Mouse (Mus musculus) layer of hippocampus, adult 18-20 months (tissue): Measurements from ENCODE around the gene Vipr2. TPM values are rescaled to one million over a fixed set of nuclear protein-coding genes. Genes with fewer than 3 reads are reported as not detected.

Source experiments
- DNase-seq, 2 experiments: peaks; one replicate each; pipeline ENCODE4 v3.0.0; 2022; ENCODE audit warnings: low spot score in 2 of 2
- total RNA-seq, 2 experiments: library from RNA; stranded (reverse); gene quantifications; 2 replicates each; pipeline ENCODE4 v1.2.3; 2021

Gene Vipr2
- total RNA-seq, 2 experiments from 2014 or later: 0.46 to 0.99 TPM

DNA sequence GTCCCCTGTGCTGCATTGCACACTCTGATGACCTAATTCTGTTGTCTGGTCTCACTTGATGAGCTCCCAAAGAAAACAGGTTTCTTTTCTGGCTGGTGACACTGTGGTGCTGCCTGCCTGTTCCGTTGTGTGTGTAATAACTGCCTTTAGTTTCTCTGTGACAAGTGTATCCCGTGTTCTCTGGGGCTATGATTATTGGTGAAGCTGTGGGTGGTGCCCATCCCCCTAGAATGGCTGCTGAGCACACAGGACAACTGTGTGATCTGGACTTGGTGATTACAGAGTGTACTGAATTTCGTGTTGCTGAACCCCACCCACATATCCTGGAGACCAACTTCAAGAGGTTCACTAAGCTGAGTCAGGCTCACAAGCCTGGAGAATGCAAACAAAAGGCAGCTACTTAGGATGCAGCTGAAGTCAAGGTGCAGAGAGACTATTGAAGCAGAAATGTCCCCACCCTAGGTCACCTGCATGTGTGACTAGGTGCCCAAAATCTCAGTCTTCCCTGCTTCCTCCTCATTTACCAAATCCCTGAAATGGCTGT, 18.9 kb downstream of the Vipr2 start:
- peak in 1 of 2 experiments; percentile 3 for DNase-seq

GRCm38 (mm10) chr12:116097166-116097565, 19.6 kb downstream of the Vipr2 start:
- DNase-seq: no peak

- no peak for DNase-seq
These were observed 24.4 kb downstream of the Vipr2 start for GRCm38 (mm10) chr12:116101945-116102344.

DNA sequence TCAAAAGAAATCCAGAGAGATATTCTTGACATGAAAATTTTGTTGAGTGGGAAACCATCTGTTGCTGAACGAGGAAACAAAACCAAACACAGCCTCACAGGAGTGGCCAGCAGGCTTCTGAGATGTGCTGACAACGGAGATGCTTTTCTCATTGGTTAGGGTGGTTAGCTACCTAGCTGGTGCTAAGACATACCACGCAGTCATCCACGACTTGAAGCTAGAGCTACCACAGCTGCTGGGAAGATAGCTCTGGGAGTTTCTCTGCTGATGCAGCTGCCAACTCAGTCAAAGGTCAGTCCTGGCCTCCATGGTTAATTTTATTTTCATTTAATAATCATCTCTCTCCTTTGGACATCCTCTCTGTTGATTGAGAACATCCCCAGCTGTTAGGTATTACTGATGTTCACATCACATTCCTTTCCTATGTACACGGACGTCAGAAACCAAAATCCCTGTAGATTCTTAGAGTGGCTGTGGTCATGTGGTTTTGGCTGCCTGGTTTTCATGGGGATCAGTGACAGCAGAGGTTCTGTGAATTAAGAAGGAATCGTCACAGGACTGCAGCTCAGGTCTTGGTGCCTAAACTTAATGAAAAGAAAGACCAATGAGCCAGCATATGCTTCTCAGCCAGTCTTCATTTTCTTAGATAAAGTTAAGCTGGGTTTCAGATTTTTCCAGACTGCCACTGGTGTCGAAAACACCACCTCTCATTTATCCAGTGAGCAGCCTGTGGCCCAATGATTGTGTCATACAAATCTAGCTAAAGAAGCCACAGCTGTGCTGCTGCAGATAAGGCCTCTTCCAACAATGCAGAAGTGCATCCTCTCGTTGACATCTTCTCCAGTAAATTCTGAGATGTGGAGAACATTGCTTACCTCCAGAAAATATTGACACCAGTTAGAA, 32.2 kb downstream of the Vipr2 start:
- DNase-seq: no peak

DNA sequence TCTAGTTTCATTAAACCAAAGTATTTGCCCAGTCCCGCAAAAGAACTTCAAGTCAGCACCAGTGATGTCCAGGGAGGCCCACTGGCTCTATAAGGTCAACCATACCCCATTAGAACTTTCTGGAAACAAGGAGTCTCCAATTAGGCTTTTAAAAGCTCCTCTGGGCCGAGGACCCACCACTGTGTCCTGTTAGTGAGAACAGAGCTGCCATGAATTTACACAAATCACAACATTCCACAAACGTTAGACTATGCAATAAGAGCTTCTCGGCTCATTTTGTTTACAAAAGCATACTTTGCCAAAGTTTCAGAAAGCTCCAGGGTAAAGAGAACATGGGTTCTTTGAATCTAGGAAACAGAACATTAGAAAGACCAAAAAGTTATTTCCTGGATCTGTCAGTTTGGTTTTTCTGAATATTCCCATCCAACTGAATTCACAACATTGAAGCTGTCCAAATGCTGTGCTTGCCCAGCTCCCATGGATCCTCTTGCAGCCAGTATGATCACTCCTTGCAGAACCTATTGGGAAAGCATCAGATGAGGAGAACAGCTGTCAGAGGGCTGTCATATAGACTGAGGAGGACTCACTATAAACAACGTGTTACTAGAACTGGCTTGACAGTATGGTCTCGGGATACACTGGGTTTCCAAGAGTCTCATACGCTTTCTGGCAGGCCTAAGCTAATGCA, 33.6 kb downstream of the Vipr2 start:
- no peak for DNase-seq

- DNase-seq: no peak
These were observed 38.3 kb downstream of the Vipr2 start for GRCm38 (mm10) chr12:116115781-116116180.

DNA sequence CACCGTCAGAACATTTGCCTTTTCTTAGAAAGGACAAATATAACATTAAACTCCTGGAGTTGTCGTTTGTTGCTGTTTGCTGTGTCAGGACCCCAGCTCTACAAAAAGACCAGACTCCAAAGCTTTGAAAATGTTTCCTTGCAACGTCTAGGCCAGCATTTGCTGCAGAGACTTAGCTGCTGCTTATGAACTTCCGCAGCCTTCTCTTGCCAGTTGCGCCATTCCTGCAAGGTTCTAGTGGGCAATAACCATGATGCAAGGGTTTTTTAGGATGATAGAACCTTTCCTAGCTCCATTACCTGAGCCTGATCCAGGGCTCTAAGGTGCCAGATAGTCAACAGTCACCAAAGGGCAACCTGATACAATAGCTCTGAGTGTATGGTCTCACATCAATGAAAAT, 38.9 kb downstream of the Vipr2 start:
- no peak for DNase-seq

GRCm38 (mm10) chr12:116117352-116117929, 39.9 kb downstream of the Vipr2 start:
- no peak for DNase-seq

GRCm38 (mm10) chr12:116119001-116119400, 41.5 kb downstream of the Vipr2 start:
- no peak for DNase-seq

- DNase-seq: no peak
These were observed 46.3 kb downstream of the Vipr2 start for GRCm38 (mm10) chr12:116123786-116124185.

DNA sequence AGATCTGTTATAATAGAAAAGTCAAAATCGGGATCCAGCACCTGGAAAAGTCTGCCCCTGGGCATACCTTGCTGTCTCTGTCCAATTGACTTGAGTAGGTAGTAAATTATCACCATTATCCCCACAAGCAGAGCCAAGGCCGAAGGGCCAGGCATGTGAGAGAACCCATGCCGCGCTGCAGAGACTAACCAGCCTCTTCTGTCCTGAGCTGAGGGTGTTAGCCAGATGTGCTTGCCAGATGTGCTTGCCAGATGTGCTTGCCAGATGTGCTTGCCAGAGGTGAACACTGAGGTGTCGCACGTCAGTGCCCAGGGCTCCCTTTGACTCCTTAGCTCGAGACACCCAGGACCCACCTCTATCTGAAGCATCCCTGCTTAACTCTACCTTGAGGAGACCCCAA, 53.4 kb downstream of the Vipr2 start:
- DNase-seq: no peak

- no peak for DNase-seq
These were observed 55.4 kb downstream of the Vipr2 start for GRCm38 (mm10) chr12:116132909-116133308.

- DNase-seq: peak; percentile 11 to 53
These were observed 58.4 kb downstream of the Vipr2 start for GRCm38 (mm10) chr12:116135906-116136305.

GRCm38 (mm10) chr12:116138322-116139205, 61.0 kb downstream of the Vipr2 start:
- no peak for DNase-seq

- no peak for DNase-seq
These were observed 63.1 kb downstream of the Vipr2 start for GRCm38 (mm10) chr12:116140605-116141004.

GRCm38 (mm10) chr12:116141816-116142215, 64.3 kb downstream of the Vipr2 start:
- no peak for DNase-seq

DNA sequence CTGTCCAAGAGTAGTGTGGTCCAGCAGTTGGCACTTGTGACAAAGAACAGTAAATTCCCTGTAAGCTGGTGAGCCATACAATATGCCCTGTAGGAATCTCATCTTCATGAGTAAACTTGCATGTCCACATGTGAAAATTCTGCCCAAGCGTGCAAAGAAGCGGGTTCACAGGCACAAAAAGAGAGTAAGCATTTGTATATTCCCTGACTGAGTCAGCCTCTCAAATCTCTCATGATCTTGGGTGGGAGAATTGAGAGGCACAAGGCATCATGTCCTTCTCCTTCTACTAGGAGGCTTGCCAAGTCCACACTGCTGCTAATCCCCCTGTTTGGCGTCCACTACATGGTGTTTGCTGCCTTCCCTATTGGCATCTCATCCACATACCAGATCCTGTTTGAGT, 64.9 kb downstream of the Vipr2 start:
- DNase-seq: no peak

DNA sequence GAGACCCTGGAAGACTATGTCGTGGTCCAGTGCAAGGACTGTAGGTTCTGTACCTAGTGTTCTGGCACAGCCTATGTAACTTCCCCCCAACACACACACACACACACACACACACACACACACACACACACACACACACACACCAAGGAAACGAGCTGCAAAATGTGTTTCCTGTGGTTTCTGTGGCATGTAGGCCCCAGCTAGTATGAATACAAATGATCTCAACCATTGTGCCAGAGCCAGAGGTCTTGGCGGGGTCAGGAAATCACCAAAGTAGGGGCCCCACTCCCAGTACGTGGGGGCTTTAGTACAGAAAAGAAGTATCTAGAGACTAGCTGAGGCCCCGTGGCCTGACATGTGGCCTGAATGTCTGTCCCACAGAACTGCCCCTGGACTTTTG, 67.7 kb downstream of the Vipr2 start:
- DNase-seq: no peak

- DNase-seq: no peak
These were observed 68.2 kb downstream of the Vipr2 start for GRCm38 (mm10) chr12:116145686-116146085.

DNA sequence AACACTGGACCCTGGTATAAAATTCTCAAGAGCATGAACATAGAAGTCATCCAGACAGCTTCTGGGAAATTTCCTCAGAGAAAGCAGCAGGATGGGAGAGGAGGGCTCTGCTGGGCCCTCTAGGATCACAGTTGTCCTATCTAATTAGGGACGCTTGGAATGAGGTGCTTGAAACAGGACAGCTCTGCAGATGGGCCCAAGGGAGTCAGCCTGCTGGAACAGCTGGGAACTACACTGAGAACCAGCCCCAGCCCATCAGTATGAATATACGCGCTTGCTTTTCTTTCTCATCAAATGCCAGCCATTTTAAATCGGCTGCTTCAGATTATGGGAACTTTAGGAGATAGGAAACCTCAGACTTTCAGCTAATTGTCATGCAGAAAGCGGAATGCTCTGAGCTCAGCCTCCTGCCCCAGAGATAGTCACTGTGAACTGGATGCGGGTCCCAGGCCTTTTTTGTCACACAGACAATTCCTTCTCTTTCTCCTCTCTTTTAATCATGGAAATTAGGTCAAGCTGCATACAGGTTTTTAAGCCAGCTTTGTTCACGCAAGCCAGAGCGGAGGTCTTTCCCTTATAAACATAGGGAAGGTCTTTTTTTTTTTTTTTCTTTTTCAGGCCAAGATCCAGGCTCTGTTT, 69.6 kb downstream of the Vipr2 start:
- DNase-seq: no peak
